Mouse (Mus musculus): ENCODE measurements around the gene Zfyve9.

Gene Zfyve9

GRCm38 (mm10) chr4:108780057-108780863 lies at the start of gene Zfyve9:
Gene Zfyve9, minus strand, starts transcription at chr4:108780798.
- peak; percentile 78 for DNase-seq

GRCm38 (mm10) chr4:108826643-108827042 lies 46.0 kb upstream of the Zfyve9 start:
- DNase-seq = no peak

- no peak for DNase-seq
Measured at GRCm38 (mm10) chr4:108826096-108826495, 45.5 kb upstream of the Zfyve9 start.

- DNase-seq = no peak
Measured at GRCm38 (mm10) chr4:108825677-108826076, 45.1 kb upstream of the Zfyve9 start.

- no peak for DNase-seq
Measured at GRCm38 (mm10) chr4:108811550-108811949, 31.0 kb upstream of the Zfyve9 start.

GRCm38 (mm10) chr4:108811142-108811541 lies 30.5 kb upstream of the Zfyve9 start:
- no peak for DNase-seq

GRCm38 (mm10) chr4:108803535-108803934 lies 22.9 kb upstream of the Zfyve9 start:
- no peak for DNase-seq

- peak; percentile 50 for DNase-seq
Measured at GRCm38 (mm10) chr4:108798083-108798830, 17.7 kb upstream of the Zfyve9 start.

GRCm38 (mm10) chr4:108796701-108797100 lies 16.1 kb upstream of the Zfyve9 start:
- DNase-seq = no peak

GRCm38 (mm10) chr4:108793941-108794340 lies 13.3 kb upstream of the Zfyve9 start:
- no peak for DNase-seq

- DNase-seq = no peak
Measured at GRCm38 (mm10) chr4:108790507-108790906, 9.9 kb upstream of the Zfyve9 start.

GRCm38 (mm10) chr4:108789258-108789936 lies 8.8 kb upstream of the Zfyve9 start:
- DNase-seq = no peak

GRCm38 (mm10) chr4:108782421-108783085 lies 2.0 kb upstream of the Zfyve9 start:
- DNase-seq = peak; percentile 22

- peak; percentile 30 for DNase-seq
Measured at GRCm38 (mm10) chr4:108781596-108781995, 998 bp upstream of the Zfyve9 start.

- no peak for DNase-seq
Measured at GRCm38 (mm10) chr4:108780864-108781205, 237 bp upstream of the Zfyve9 start.

- DNase-seq = no peak
Measured at GRCm38 (mm10) chr4:108779763-108780056, 888 bp downstream of the Zfyve9 start.

- no peak for DNase-seq
Measured at GRCm38 (mm10) chr4:108768527-108768926, 12.1 kb downstream of the Zfyve9 start.

GRCm38 (mm10) chr4:108759583-108759982 lies 21.0 kb downstream of the Zfyve9 start:
- no peak for DNase-seq

- no peak for DNase-seq
Measured at GRCm38 (mm10) chr4:108746160-108746873, 34.3 kb downstream of the Zfyve9 start.

GRCm38 (mm10) chr4:108731582-108731981 lies 49.0 kb downstream of the Zfyve9 start:
- no peak for DNase-seq

- no peak for DNase-seq
Measured at GRCm38 (mm10) chr4:108730450-108730849, 50.1 kb downstream of the Zfyve9 start.

GRCm38 (mm10) chr4:108724102-108724501 lies 56.5 kb downstream of the Zfyve9 start:
- DNase-seq = no peak
